Mouse (Mus musculus): ENCODE measurements around the gene Gm20388. TPM values are rescaled to one million over a fixed set of nuclear protein-coding genes. Genes with fewer than 3 reads are reported as not detected.

Gm20388 gene
- total and polyA plus RNA-seq, 2 experiments from 2014 or later = 51.3 TPM; not detected in 1

DNA sequence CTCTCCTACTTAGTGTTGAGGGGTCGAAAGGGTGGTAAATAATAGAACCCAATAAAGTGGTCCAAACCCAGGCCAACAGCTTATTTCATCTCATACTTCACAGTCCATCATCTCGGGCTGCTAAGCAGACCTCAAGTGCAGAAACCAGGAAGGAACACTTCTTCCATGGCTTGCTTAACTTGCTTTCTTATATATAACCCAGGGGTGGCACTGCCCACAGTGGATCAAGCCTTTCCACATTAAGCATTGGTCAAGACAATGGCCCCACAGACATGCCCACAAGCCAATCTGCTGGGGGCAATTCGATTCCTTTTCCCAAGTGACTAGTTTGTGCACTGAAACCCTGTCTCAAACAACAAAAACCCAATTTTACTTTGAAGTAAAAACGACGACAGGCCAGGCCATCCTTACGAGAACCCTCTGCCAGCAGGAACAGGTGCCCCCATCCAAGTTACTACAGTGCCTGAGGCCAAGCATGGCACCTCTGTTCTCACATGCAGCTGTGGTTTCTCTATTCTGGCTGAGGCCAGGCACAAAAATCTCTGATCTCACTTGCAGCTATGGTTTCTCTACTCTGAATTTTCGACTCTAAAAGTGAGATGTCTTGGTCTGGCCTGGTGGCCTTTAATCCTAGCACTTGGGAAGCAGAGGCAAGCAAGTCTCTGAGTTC, 3007.9 kb downstream of the Gm20388 start:
- Histone ChIP-seq H3K27ac (ENCODE audit: low read depth, low read length) (no peak overlapping the region), H3K4me3 (ENCODE audit: low read depth, low read length) (no peak overlapping the region), H3K4me2 (ENCODE audit: low read depth) (no peak overlapping the region), H3K9me3 (ENCODE audit: low read length) (no peaks in the 10 kb centered on the region), H3K4me1 (ENCODE audit: insufficient read depth) (no peaks in the 10 kb centered on the region), H3K9ac (no peak overlapping the region), H3K27me3 (ENCODE audit: insufficient read depth, low read length) (no peaks in the 10 kb centered on the region), H3K36me3 (ENCODE audit: insufficient read depth) (no peaks in the 10 kb centered on the region; the same call in 1 of the 2 replicates)
- WGBS = 77% methylated on average over 7 of the region's 7 CpGs
- ATAC-seq (no peak), DNase-seq (no peak)
- TF ChIP-seq CTCF (IDR thresholded peaks at IDR 0.05; ENCODE audit: low read depth) = no peak

GRCm38 (mm10) chr8:122920890-122921289, 3010.2 kb downstream of the Gm20388 start:
- 58% methylated on average over 7 of the region's 7 CpGs for WGBS
- Histone ChIP-seq H3K4me3 (ENCODE audit: low read depth, low read length) (no peak overlapping the region), H3K4me1 (ENCODE audit: insufficient read depth) (no peaks in the 10 kb centered on the region), H3K27ac (ENCODE audit: low read depth, low read length) (no peak overlapping the region), H3K27me3 (ENCODE audit: insufficient read depth, low read length) (no peaks in the 10 kb centered on the region), H3K36me3 (ENCODE audit: insufficient read depth) (no peaks in the 10 kb centered on the region), H3K4me2 (ENCODE audit: low read depth) (no peak overlapping the region), H3K9me3 (ENCODE audit: low read length) (no peaks in the 10 kb centered on the region), H3K9ac (no peak overlapping the region)
- DNase-seq (peak; percentile 19), ATAC-seq (no peak)
- TF ChIP-seq CTCF (IDR thresholded peaks at IDR 0.05; ENCODE audit: low read depth) = no peak

GRCm38 (mm10) chr8:122922945-122923344, 3012.3 kb downstream of the Gm20388 start:
- Histone ChIP-seq H3K27ac (ENCODE audit: low read depth, low read length) (no peak overlapping the region), H3K36me3 (ENCODE audit: insufficient read depth) (no peaks in the 10 kb centered on the region), H3K9me3 (ENCODE audit: low read length) (no peaks in the 10 kb centered on the region), H3K27me3 (ENCODE audit: insufficient read depth, low read length) (no peaks in the 10 kb centered on the region), H3K4me1 (ENCODE audit: insufficient read depth) (no peaks in the 10 kb centered on the region), H3K4me2 (ENCODE audit: low read depth) (no peak overlapping the region), H3K4me3 (ENCODE audit: low read depth, low read length) (no peak overlapping the region), H3K9ac (no peak overlapping the region)
- 78% methylated on average over 3 of the region's 3 CpGs for WGBS
- no peak for ATAC-seq
- TF ChIP-seq CTCF (IDR thresholded peaks at IDR 0.05; ENCODE audit: low read depth) = no peak
- no peak for DNase-seq

GRCm38 (mm10) chr8:122923431-122924090, 3012.9 kb downstream of the Gm20388 start:
- ATAC-seq (no peak), DNase-seq (no peak)
- Histone ChIP-seq H3K27ac (ENCODE audit: low read depth, low read length) (no peak overlapping the region), H3K4me3 (ENCODE audit: low read depth, low read length) (no peak overlapping the region), H3K36me3 (ENCODE audit: insufficient read depth) (no peaks in the 10 kb centered on the region), H3K9me3 (ENCODE audit: low read length) (no peaks in the 10 kb centered on the region), H3K9ac (no peak overlapping the region), H3K27me3 (ENCODE audit: insufficient read depth, low read length) (no peaks in the 10 kb centered on the region), H3K4me2 (ENCODE audit: low read depth) (no peak overlapping the region), H3K4me1 (ENCODE audit: insufficient read depth) (no peaks in the 10 kb centered on the region)
- TF ChIP-seq CTCF (IDR thresholded peaks at IDR 0.05; ENCODE audit: low read depth) = no peak
- WGBS = 47% methylated on average over 7 of the region's 7 CpGs

GRCm38 (mm10) chr8:122924091-122924490, 3013.4 kb downstream of the Gm20388 start:
- Histone ChIP-seq H3K9me3 (ENCODE audit: low read length) (no peaks in the 10 kb centered on the region), H3K27ac (ENCODE audit: low read depth, low read length) (no peak overlapping the region), H3K4me3 (ENCODE audit: low read depth, low read length) (no peak overlapping the region), H3K9ac (no peak overlapping the region), H3K4me2 (ENCODE audit: low read depth) (no peak overlapping the region), H3K4me1 (ENCODE audit: insufficient read depth) (no peaks in the 10 kb centered on the region), H3K27me3 (ENCODE audit: insufficient read depth, low read length) (no peaks in the 10 kb centered on the region), H3K36me3 (ENCODE audit: insufficient read depth) (no peaks in the 10 kb centered on the region)
- ATAC-seq = no peak
- 80% methylated on average over 6 of the region's 6 CpGs for WGBS
- no peak for TF ChIP-seq CTCF (IDR thresholded peaks at IDR 0.05; ENCODE audit: low read depth)
- DNase-seq = no peak

- H3K27me3 ChIP-seq (ENCODE audit: insufficient read depth, low read length) = no peaks in the 10 kb centered on the region
- no peaks in the 10 kb centered on the region for H3K9me3 ChIP-seq (ENCODE audit: low read length)
- no peak overlapping the region for H3K27ac ChIP-seq (ENCODE audit: low read depth, low read length)
- TF ChIP-seq CTCF (IDR thresholded peaks at IDR 0.05; ENCODE audit: low read depth) = no peak
- no peak overlapping the region for H3K4me2 ChIP-seq (ENCODE audit: low read depth)
- DNase-seq = no peak
- H3K4me3 ChIP-seq (ENCODE audit: low read depth, low read length) = no peak overlapping the region
- WGBS = 89% methylated on average over 8 of the region's 8 CpGs
- no peak overlapping the region for H3K9ac ChIP-seq
- H3K4me1 ChIP-seq (ENCODE audit: insufficient read depth) = peaks cover 10% of the 10 kb centered on the region; the same call in 1 of the 2 replicates
- no peak for ATAC-seq
- H3K36me3 ChIP-seq (ENCODE audit: insufficient read depth) = no peaks in the 10 kb centered on the region
Measured at GRCm38 (mm10) chr8:122925939-122926722, 3015.5 kb downstream of the Gm20388 start.

DNA sequence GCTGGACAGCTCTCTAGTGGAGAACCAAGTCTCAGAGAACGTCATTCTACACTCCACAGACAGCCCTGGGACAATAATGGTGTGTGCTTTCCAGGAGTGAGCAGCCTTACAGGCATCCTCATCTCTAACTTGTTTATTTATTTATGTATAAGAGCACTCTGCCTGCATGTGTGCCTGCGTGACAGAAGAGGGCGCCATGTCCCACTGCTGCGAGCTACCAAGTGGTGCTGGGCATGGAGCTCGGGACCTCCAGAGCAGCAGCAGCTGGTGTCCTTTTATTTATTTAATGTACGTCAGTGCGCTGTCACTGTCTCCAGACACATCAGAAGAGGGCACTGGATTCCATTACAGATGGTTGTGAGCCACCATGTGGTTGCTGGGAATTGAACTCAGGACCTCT, 3016.1 kb downstream of the Gm20388 start:
- Histone ChIP-seq H3K27me3 (ENCODE audit: insufficient read depth, low read length) (no peaks in the 10 kb centered on the region), H3K9me3 (ENCODE audit: low read length) (no peaks in the 10 kb centered on the region), H3K4me1 (ENCODE audit: insufficient read depth) (peaks cover 14% of the 10 kb centered on the region), H3K36me3 (ENCODE audit: insufficient read depth) (no peaks in the 10 kb centered on the region), H3K27ac (ENCODE audit: low read depth, low read length) (no peak overlapping the region), H3K9ac (no peak overlapping the region), H3K4me2 (ENCODE audit: low read depth) (no peak overlapping the region), H3K4me3 (ENCODE audit: low read depth, low read length) (no peak overlapping the region)
- DNase-seq (no peak), ATAC-seq (no peak)
- WGBS = 85% methylated on average over 7 of the region's 7 CpGs
- TF ChIP-seq CTCF (IDR thresholded peaks at IDR 0.05; ENCODE audit: low read depth) = peak; percentile 33; the same call in 1 of the 2 replicates

Measured in forebrain, postnatal 0 days (tissue).